Mouse (Mus musculus) monocyte, adult 2 months (primary cell): ENCODE measurements around the gene Ugt1a10.
"Not testable (repeated sequence)": the region's sequence is repeated elsewhere in the genome, so short reads cannot be mapped to it uniquely, and the experiment has no call there.

Source experiments
- DNase-seq, 2 experiments: peaks; one replicate each; pipeline ENCODE4 v3.0.0; 2022; ENCODE audit warnings: low spot score in 2 of 2, low read depth in 1 of 2

Ugt1a10 gene

GRCm38 (mm10) chr1:88137264-88137663 is 82.1 kb downstream of the Ugt1a10 start:
- DNase-seq, result no peak

- no peak for DNase-seq
Measured at GRCm38 (mm10) chr1:88138145-88138544, 83.0 kb downstream of the Ugt1a10 start.

GRCm38 (mm10) chr1:88140492-88140891 is 85.3 kb downstream of the Ugt1a10 start:
- not testable (repeated sequence) for DNase-seq

GRCm38 (mm10) chr1:88143966-88144675 is 88.9 kb downstream of the Ugt1a10 start:
- DNase-seq, result not testable (repeated sequence)

GRCm38 (mm10) chr1:88145278-88145677 is 90.1 kb downstream of the Ugt1a10 start:
- not testable (repeated sequence) for DNase-seq

- not testable (repeated sequence) for DNase-seq
Measured at GRCm38 (mm10) chr1:88150133-88150532, 94.9 kb downstream of the Ugt1a10 start.

GRCm38 (mm10) chr1:88158430-88158829 is 103.2 kb downstream of the Ugt1a10 start:
- no peak for DNase-seq

GRCm38 (mm10) chr1:88165711-88166110 is 110.5 kb downstream of the Ugt1a10 start, which contains the start of gene Ugt1a5:
Gene Ugt1a5 (plus strand): TSS chr1:88166012.
- no peak for DNase-seq

GRCm38 (mm10) chr1:88172190-88172589 is 117.0 kb downstream of the Ugt1a10 start:
- DNase-seq, result not testable (repeated sequence)

GRCm38 (mm10) chr1:88179657-88180056 is 124.5 kb downstream of the Ugt1a10 start:
- DNase-seq, result no peak

- no peak for DNase-seq
Measured at GRCm38 (mm10) chr1:88186325-88186935, 131.2 kb downstream of the Ugt1a10 start.

GRCm38 (mm10) chr1:88192136-88192535 is 136.9 kb downstream of the Ugt1a10 start:
- no peak for DNase-seq

- DNase-seq, result no peak
Measured at GRCm38 (mm10) chr1:88195687-88196086, 140.5 kb downstream of the Ugt1a10 start.

GRCm38 (mm10) chr1:88197443-88197842 is 142.3 kb downstream of the Ugt1a10 start:
- DNase-seq, result no peak

GRCm38 (mm10) chr1:88199996-88200395 is 144.8 kb downstream of the Ugt1a10 start:
- no peak for DNase-seq

GRCm38 (mm10) chr1:88200456-88200855 is 145.3 kb downstream of the Ugt1a10 start, which contains the start of gene Ugt1a2:
Gene Ugt1a2 (plus strand): TSS chr1:88200601.
- no peak for DNase-seq

- peak in 1 of 2 experiments; percentile 13 for DNase-seq
Measured at GRCm38 (mm10) chr1:88205294-88205922, 150.2 kb downstream of the Ugt1a10 start, which contains the start of gene Dnajb3. Gene Dnajb3 (minus strand): TSS chr1:88205782.

GRCm38 (mm10) chr1:88206843-88207479 is 151.8 kb downstream of the Ugt1a10 start:
- no peak for DNase-seq

- no peak for DNase-seq
Measured at GRCm38 (mm10) chr1:88211812-88212211, 156.6 kb downstream of the Ugt1a10 start, which contains the start of gene Ugt1a1. Gene Ugt1a1 (plus strand): TSS chr1:88211959.

- DNase-seq, result no peak
Measured at GRCm38 (mm10) chr1:88212341-88213045, 157.3 kb downstream of the Ugt1a10 start.

GRCm38 (mm10) chr1:88213061-88213460 is 157.9 kb downstream of the Ugt1a10 start:
- DNase-seq, result no peak
